Mouse (Mus musculus): ENCODE data around the gene Esp24. TPM values are rescaled to one million over a fixed set of nuclear protein-coding genes. Genes with fewer than 3 reads are reported as not detected.

Gene Esp24
- polyA plus RNA-seq (2014; fragmentation: Illumina TruSeq; extraction: RNeasy Lipid Tissue Mini Kit (QIAGEN cat#74804); ENCODE audit: low read depth, low replicate concordance), result not detected

DNA sequence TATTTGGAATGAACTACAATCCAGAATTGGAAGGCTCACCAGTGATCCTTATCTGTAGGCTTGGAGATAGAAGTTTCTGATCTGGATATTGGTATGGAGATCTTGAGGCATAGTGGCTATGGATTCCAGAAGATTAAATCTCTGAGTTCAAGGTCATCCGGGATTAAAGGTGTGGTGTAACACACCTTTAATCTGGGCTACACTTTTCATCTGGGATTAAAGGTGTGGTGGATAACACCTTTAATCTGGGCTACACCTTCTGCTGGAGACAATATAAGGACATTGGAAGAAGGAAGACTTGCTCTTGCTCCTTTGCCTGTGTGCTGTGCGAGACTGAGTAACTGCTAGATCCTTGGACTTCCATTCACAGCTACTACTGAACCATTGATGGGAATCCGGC, at the start of gene Esp24:
Gene Esp24 (plus strand): TSS at position 301 of the 400 bp plus-strand sequence.

GRCm38 (mm10) chr17:39043241-39043640, 6.7 kb downstream of the Esp24 start, which contains the start of gene Gm21903:
Gene Gm21903, minus strand, starts transcription at chr17:39043341.

GRCm38 (mm10) chr17:39076937-39077336, 40.4 kb downstream of the Esp24 start, which contains the start of gene Esp23:
Gene Esp23, minus strand, starts transcription at chr17:39077037.

Other genes starting within 250 kb of the Esp24 start
- not detected for gene Gm21903, start 6.6 kb downstream of the Esp24 start, polyA plus RNA-seq (2014; fragmentation: Illumina TruSeq; extraction: RNeasy Lipid Tissue Mini Kit (QIAGEN cat#74804); ENCODE audit: low read depth, low replicate concordance)
- not detected for gene Esp23, start 40.3 kb downstream of the Esp24 start, polyA plus RNA-seq (2014; fragmentation: Illumina TruSeq; extraction: RNeasy Lipid Tissue Mini Kit (QIAGEN cat#74804); ENCODE audit: low read depth, low replicate concordance)
- not detected for gene Esp22, start 58.6 kb downstream of the Esp24 start, polyA plus RNA-seq (2014; fragmentation: Illumina TruSeq; extraction: RNeasy Lipid Tissue Mini Kit (QIAGEN cat#74804); ENCODE audit: low read depth, low replicate concordance)